Mouse (Mus musculus): ENCODE results near the gene Sympk. TPM values are rescaled to one million over a fixed set of nuclear protein-coding genes. Genes with fewer than 3 reads are reported as not detected.

Gene Sympk
- polyA plus RNA-seq, 1 experiment = not detected

DNA sequence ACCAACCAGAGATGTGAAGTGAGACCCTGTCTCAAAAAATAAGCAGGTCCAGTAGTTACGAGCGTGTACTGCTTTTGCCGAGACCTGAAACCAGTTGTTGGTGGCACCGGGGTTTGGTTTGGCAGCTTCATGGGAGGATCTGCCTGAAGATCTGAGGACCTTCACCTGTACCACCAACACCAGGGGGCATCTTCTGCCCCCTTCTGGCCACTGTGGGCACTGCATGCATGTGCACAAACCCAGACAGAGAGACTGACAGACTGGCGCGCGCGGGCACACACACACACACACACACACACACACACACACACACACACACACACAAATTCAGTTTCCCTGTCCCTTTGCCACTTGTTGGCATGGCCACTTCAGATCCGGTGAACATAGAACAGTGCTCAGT is 49.3 kb downstream of the Sympk start:
- TF ChIP-seq CTCF (IDR thresholded peaks at IDR 0.05; ENCODE audit: insufficient read depth, low read depth, low read length) (peak; percentile 47; the same call in 1 of the 2 replicates), POLR2A (IDR thresholded peaks at IDR 0.05; ENCODE audit: insufficient read depth, low read depth, low read length) (no peak)
- no peak overlapping the region for H3K27ac ChIP-seq (ENCODE audit: insufficient read depth, low read depth, low read length)
- WGBS = 80% methylated on average over 9 of the region's 9 CpGs

DNA sequence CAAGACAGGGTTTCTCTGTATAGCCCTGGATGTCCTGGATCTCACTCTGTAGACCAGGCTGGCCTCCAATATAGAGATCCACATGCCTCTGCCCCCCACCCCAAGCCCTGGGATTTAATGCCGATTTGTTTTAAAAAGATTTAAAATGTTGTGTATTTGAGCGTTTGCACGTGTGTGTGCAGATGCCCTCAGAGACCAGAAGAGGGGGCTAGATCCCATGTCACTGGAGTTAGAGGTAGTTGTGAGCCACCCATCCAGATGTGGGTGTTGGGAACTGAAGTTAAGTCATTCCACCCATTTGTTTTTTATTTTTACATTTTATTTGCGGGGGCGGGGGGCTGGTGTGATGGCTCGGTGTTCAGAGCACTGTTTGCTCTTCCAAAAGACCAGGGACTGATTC is 50.3 kb downstream of the Sympk start:
- 88% methylated on average over 6 of the region's 6 CpGs for WGBS
- TF ChIP-seq POLR2A (IDR thresholded peaks at IDR 0.05; ENCODE audit: insufficient read depth, low read depth, low read length) (no peak), CTCF (IDR thresholded peaks at IDR 0.05; ENCODE audit: insufficient read depth, low read depth, low read length) (no peak)
- Histone ChIP-seq H3K27ac (ENCODE audit: insufficient read depth, low read depth, low read length) (no peak overlapping the region), H3K4me1 (ENCODE audit: control insufficient read depth, insufficient read depth, low read length) (peaks cover 14% of the 10 kb centered on the region), H3K4me3 (ENCODE audit: insufficient read depth, low read depth, low read length) (no peak overlapping the region)

More for the DNA sequence above, 49.3 kb downstream of the Sympk start:
- peaks cover 14% of the 10 kb centered on the region for H3K4me1 ChIP-seq (ENCODE audit: control insufficient read depth, insufficient read depth, low read length)
- no peak overlapping the region for H3K4me3 ChIP-seq (ENCODE audit: insufficient read depth, low read depth, low read length)

DNA sequence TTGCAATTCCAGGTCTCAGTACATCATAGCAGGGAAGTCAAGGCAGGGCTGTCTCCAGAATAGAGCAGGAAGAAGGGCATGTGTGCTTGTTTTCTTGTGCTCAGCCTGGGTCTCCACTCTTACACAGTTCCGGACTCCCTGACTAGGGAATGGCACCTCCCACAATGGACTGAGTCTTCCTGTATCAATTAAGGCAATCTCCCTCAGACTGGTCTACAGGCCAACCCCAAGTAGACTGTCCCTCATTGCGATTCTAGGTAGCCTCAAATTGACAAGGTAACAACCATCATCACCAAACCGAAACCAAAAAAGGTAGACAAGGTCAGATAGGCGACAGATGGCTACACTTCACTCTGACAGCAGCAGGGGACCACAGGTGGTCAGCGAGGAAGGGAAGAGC is 51.1 kb downstream of the Sympk start:
- peak overlapping the region; percentile 84 for H3K4me3 ChIP-seq (ENCODE audit: insufficient read depth, low read depth, low read length)
- 57% methylated on average over 5 of the region's 5 CpGs for WGBS
- H3K27ac ChIP-seq (ENCODE audit: insufficient read depth, low read depth, low read length) = peak overlapping the region; percentile 30
- TF ChIP-seq CTCF (IDR thresholded peaks at IDR 0.05; ENCODE audit: insufficient read depth, low read depth, low read length) (no peak), POLR2A (IDR thresholded peaks at IDR 0.05; ENCODE audit: insufficient read depth, low read depth, low read length) (no peak)
- peaks cover 19% of the 10 kb centered on the region for H3K4me1 ChIP-seq (ENCODE audit: control insufficient read depth, insufficient read depth, low read length)

DNA sequence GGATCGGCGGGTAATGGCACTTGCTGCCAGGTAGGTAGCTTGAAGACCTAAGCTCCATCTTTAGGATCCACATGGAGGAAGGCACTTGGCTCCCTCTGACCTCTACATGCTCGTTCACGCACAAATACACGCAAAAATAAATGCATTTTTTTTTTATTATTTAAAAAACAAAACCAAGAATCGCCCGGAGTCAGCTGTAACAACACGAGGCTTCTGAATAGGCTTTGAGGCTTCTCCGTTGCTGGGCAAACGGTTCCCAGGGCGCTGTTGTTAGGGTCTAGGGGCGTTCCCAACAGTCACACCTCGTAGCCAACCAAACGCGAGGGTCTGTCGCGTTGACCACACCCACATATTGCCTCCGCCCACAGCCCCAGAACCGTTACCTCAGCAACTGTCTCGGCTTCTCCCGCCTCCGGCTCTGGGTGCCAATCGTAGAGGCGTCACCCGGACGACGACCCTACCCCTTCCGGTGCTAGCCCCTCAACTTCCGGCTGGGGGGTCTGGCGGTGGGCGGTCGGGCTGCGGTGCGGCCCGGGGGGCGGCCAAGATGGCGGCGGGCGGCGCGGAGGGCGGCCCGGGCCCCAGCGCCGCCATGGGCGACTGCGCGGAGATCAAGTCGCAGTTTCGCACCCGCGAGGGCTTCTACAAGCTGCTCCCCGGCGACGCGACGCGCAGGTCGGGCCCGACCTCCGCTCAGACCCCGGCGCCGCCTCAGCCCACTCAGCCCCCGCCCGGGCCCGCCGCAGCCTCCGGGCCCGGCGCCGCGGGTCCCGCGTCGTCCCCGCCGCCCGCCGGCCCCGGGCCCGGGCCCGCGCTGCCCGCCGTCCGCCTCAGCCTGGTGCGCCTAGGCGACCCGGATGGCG is 51.8 kb downstream of the Sympk start, which contains the start of gene Dmwd:
Dmwd (plus strand) TSS at position 505 of the 863 bp plus-strand sequence.
- H3K4me3 ChIP-seq (ENCODE audit: insufficient read depth, low read depth, low read length) = peak within 1 kb of the TSS; percentile 84
- H3K4me1 ChIP-seq (ENCODE audit: control insufficient read depth, insufficient read depth, low read length) = peaks cover 19% of the 10 kb centered on the region
- TF ChIP-seq POLR2A (IDR thresholded peaks at IDR 0.05; ENCODE audit: insufficient read depth, low read depth, low read length) = peak; percentile 42
- TF ChIP-seq CTCF (IDR thresholded peaks at IDR 0.05; ENCODE audit: insufficient read depth, low read depth, low read length) = no peak
- WGBS = under 1% methylated on average over 90 of the region's 91 CpGs
- peak within 1 kb of the TSS; percentile 30 for H3K27ac ChIP-seq (ENCODE audit: insufficient read depth, low read depth, low read length)

DNA sequence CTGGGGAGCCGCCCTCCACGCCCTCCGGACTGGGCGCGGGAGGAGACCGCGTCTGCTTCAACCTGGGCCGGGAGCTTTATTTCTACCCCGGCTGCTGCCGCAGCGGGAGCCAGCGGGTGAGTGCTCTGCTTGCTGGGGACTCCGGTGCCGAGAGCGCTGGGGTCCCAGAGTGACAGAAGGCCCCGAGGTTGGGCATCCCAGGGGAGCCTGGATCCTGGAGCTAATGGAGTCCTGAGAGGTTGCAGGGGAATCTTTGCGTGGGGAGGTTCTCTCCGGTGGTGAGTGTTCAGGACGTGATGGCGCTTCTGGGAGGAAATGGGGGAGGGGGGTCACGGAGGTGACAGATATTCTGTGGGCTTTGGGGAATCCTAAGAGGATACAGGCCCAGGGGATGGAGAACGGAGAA is 52.4 kb downstream of the Sympk start:
- H3K4me1 ChIP-seq (ENCODE audit: control insufficient read depth, insufficient read depth, low read length) = peaks cover 19% of the 10 kb centered on the region
- peak overlapping the region; percentile 84 for H3K4me3 ChIP-seq (ENCODE audit: insufficient read depth, low read depth, low read length)
- H3K27ac ChIP-seq (ENCODE audit: insufficient read depth, low read depth, low read length) = no peak overlapping the region
- TF ChIP-seq CTCF (IDR thresholded peaks at IDR 0.05; ENCODE audit: insufficient read depth, low read depth, low read length) = no peak
- TF ChIP-seq POLR2A (IDR thresholded peaks at IDR 0.05; ENCODE audit: insufficient read depth, low read depth, low read length) = no peak; the same call in 1 of the 2 replicates
- under 1% methylated on average over 22 of the region's 22 CpGs for WGBS

DNA sequence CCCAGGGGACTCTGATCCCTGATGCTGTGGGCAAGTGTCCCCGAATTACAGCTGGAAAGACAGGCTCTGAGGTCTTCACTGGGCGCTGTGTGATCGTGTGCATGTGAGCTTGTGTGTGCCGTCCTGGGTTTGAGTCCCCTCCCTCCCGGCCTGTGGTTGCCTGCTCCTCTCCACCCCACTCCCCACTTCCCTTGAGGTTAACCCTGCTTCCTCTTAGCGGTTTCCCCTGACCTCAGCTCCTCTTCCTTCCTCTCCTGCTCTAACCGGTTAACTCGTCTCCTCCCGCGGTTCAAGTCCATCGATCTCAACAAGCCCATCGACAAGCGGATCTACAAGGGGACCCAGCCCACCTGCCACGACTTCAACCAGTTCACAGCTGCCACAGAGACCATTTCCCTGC is 53.6 kb downstream of the Sympk start:
- H3K4me3 ChIP-seq (ENCODE audit: insufficient read depth, low read depth, low read length) = no peak overlapping the region
- TF ChIP-seq POLR2A (IDR thresholded peaks at IDR 0.05; ENCODE audit: insufficient read depth, low read depth, low read length) = no peak
- TF ChIP-seq CTCF (IDR thresholded peaks at IDR 0.05; ENCODE audit: insufficient read depth, low read depth, low read length) = no peak
- no peak overlapping the region for H3K27ac ChIP-seq (ENCODE audit: insufficient read depth, low read depth, low read length)
- WGBS = 68% methylated on average over 14 of the region's 14 CpGs
- peaks cover 20% of the 10 kb centered on the region for H3K4me1 ChIP-seq (ENCODE audit: control insufficient read depth, insufficient read depth, low read length)

DNA sequence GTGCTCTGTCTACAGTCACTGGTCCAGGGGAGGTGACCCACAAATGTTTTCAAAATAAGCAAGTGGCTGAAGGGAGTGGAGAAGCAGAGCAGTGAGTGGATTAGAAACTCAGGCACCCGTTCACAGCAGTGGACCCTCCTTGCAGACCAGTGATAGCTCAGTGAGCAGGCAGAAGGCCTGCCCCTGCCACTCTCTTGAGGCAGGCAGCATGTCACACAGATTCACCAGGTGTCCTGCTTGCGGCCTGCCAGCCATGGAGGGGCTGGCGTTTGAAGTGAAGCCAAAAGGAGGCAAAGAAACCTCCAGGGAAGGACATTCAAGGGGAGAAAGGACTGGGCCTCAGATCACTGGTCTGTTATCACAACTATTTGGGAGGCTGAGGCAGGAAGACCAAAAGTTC is 54.6 kb downstream of the Sympk start:
- H3K27ac ChIP-seq (ENCODE audit: insufficient read depth, low read depth, low read length) = no peak overlapping the region
- TF ChIP-seq POLR2A (IDR thresholded peaks at IDR 0.05; ENCODE audit: insufficient read depth, low read depth, low read length) = no peak
- TF ChIP-seq CTCF (IDR thresholded peaks at IDR 0.05; ENCODE audit: insufficient read depth, low read depth, low read length) = no peak
- 76% methylated on average over 3 of the region's 3 CpGs for WGBS
- no peak overlapping the region for H3K4me3 ChIP-seq (ENCODE audit: insufficient read depth, low read depth, low read length)
- peaks cover 25% of the 10 kb centered on the region for H3K4me1 ChIP-seq (ENCODE audit: control insufficient read depth, insufficient read depth, low read length)

DNA sequence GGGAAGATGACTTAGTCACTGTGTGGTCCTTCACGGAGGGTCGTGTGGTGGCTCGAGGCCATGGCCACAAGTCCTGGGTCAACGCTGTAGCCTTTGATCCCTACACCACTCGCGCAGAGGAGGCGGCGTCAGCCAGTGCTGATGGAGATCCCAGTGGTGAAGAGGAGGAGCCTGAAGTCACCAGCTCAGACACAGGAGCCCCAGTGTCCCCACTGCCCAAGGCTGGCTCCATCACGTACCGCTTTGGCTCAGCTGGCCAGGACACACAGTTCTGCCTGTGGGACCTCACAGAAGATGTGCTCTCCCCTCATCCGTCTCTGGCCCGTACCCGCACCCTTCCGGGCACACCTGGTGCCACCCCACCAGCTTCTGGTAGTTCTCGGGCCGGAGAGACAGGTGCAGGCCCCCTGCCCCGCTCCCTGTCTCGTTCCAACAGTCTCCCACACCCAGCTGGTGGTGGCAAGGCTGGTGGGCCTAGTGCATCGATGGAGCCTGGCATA is 56.3 kb downstream of the Sympk start:
- TF ChIP-seq POLR2A (IDR thresholded peaks at IDR 0.05; ENCODE audit: insufficient read depth, low read depth, low read length) = no peak
- no peak for TF ChIP-seq CTCF (IDR thresholded peaks at IDR 0.05; ENCODE audit: insufficient read depth, low read depth, low read length)
- 85% methylated on average over 19 of the region's 19 CpGs for WGBS
- H3K27ac ChIP-seq (ENCODE audit: insufficient read depth, low read depth, low read length) = no peak overlapping the region
- peaks cover 35% of the 10 kb centered on the region for H3K4me1 ChIP-seq (ENCODE audit: control insufficient read depth, insufficient read depth, low read length)
- H3K4me3 ChIP-seq (ENCODE audit: insufficient read depth, low read depth, low read length) = no peak overlapping the region

DNA sequence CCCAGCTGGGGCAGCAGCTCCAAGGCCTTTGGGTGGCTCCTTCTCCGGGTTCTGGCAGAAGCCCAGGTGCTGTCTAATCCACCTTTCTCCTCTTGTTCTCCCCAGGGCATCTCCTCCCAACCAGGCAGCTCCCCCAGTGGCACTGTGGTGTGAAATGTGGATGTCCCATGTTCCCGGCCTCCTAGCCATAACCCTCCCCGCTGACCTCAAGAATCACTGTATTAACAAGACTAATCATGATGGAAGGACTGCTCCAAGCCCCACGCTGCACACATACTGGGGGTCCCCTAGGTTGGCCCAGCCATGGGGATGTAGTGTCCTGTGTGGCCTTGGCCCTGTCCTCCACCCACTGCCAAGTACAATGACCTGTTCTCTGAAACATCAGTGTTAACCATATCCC is 58.0 kb downstream of the Sympk start:
- no peak overlapping the region for H3K4me3 ChIP-seq (ENCODE audit: insufficient read depth, low read depth, low read length)
- TF ChIP-seq CTCF (IDR thresholded peaks at IDR 0.05; ENCODE audit: insufficient read depth, low read depth, low read length) = no peak
- no peak for TF ChIP-seq POLR2A (IDR thresholded peaks at IDR 0.05; ENCODE audit: insufficient read depth, low read depth, low read length)
- no peak overlapping the region for H3K27ac ChIP-seq (ENCODE audit: insufficient read depth, low read depth, low read length)
- H3K4me1 ChIP-seq (ENCODE audit: control insufficient read depth, insufficient read depth, low read length) = peaks cover 38% of the 10 kb centered on the region
- 85% methylated on average over 4 of the region's 4 CpGs for WGBS

Data from olfactory bulb, adult 2 months (tissue).